8 mouse cellular contexts compared by ENCODE assay signal in genomic region chr1:60409168-60409828, GRCm38 (mm10). TPM values are rescaled to one million over a fixed set of nuclear protein-coding genes. Genes with fewer than 3 reads are reported as not detected.
DNase-seq lines count a peak whose midpoint lies in the region; ATAC-seq and TF ChIP-seq lines count a peak whose summit lies in the region.

Gene Abi2 (plus strand): TSS chr1:60409619.

- ATAC-seq in forebrain, embryonic 11.5 days (replicated peaks; ENCODE audit: low FRiP score): peak; percentile 94
- peak; percentile 93 for ATAC-seq in heart, embryonic 16.5 days (replicated peaks; ENCODE audit: extremely low read depth, insufficient read depth, low FRiP score)
- ATAC-seq in liver, embryonic 13.5 days (ENCODE audit: low read depth): peak; percentile 86
- peak; percentile 95 for ATAC-seq in stomach, embryonic 16.5 days (ENCODE audit: insufficient read depth, low FRiP score)

- dilution Hi-C loops in CH12.LX (cut with MboI; ENCODE audit: extremely low pct_ligation_motif_present, extremely low pct_unique_long_range_greater_than_20kb, low sequenced_read_pairs): no loop called here

- H3K4me2 ChIP-seq in CH12.LX (ENCODE audit: insufficient read depth, low read depth, poor library complexity, severe bottlenecking): peak within 1 kb of the TSS; percentile 86
- H3K4me2 ChIP-seq in forebrain, embryonic 11.5 days (ENCODE audit: low read depth, low read length, severe bottlenecking): peak within 1 kb of the TSS; percentile 56
- H3K4me2 ChIP-seq in heart, embryonic 16.5 days (ENCODE audit: low read depth, low read length): peak within 1 kb of the TSS; percentile 68
- peak within 1 kb of the TSS; percentile 88 for H3K4me2 ChIP-seq in liver, embryonic 13.5 days
- H3K4me2 ChIP-seq in stomach, embryonic 16.5 days (ENCODE audit: low read depth, low read length): peak within 1 kb of the TSS; percentile 69

- no peaks in the 10 kb centered on the region for H3K27me3 ChIP-seq in CH12.LX (replicated peaks)
- H3K27me3 ChIP-seq in forebrain, embryonic 11.5 days (ENCODE audit: control insufficient read depth, insufficient read depth, low read length): no peaks in the 10 kb centered on the region
- no peaks in the 10 kb centered on the region for H3K27me3 ChIP-seq in heart, embryonic 16.5 days (ENCODE audit: control insufficient read depth, insufficient read depth, low read length)
- no peaks in the 10 kb centered on the region for H3K27me3 ChIP-seq in liver, embryonic 13.5 days
- H3K27me3 ChIP-seq in stomach, embryonic 16.5 days (ENCODE audit: control insufficient read depth, insufficient read depth, low read length): no peaks in the 10 kb centered on the region

- peaks cover 0 to 9% of the 10 kb centered on the region in 2 experiments; a peak in 2 of 4 replicates for H3K4me1 ChIP-seq in CH12.LX (ENCODE audit: control insufficient read depth in 1 of 2, insufficient read depth in 2 of 2)
- H3K4me1 ChIP-seq in forebrain, embryonic 11.5 days (replicated peaks; ENCODE audit: control insufficient read depth, insufficient read depth, low read length): 0 out of 2 replicates have a peak, but pooled peaks cover 2% of the 10 kb centered on the region
- peaks cover 15% of the 10 kb centered on the region for H3K4me1 ChIP-seq in heart, embryonic 16.5 days (ENCODE audit: control insufficient read depth, insufficient read depth, low read length)
- peaks cover 23% of the 10 kb centered on the region for H3K4me1 ChIP-seq in liver, embryonic 13.5 days (replicated peaks)
- H3K4me1 ChIP-seq in stomach, embryonic 16.5 days (ENCODE audit: control insufficient read depth, insufficient read depth, low read length): peaks cover 3% of the 10 kb centered on the region; the same call in 1 of the 2 replicates

- no peak for TF ChIP-seq CTCF in CH12.LX (conservative IDR thresholded peaks at IDR 0.05 in 1 of 2, IDR thresholded peaks at IDR 0.05 in 1 of 2; ENCODE audit: low read depth in 2 of 2, low read length in 2 of 2)

- peak; percentile 55 for DNase-seq in CH12.LX (ENCODE audit: extremely low read depth)
- DNase-seq in c-Kit-positive CD71-negative TER-119-negative erythroid progenitor cells, embryonic 14.5 days (ENCODE audit: low read depth): peak; percentile 63
- peak; percentile 98 for DNase-seq in forebrain, embryonic 11.5 days (ENCODE audit: low spot score)
- DNase-seq in kidney, postnatal 25 days: peak; percentile 94 to 95
- peak; percentile 72 for DNase-seq in liver, embryonic 13.5 days
- peak; percentile 97 for DNase-seq in neural tube, embryonic 10.5 days (ENCODE audit: extremely low spot score, low spot score)

- peak; percentile 51; the same call in 1 of the 2 replicates for TF ChIP-seq POLR2A in CH12.LX (IDR thresholded peaks at IDR 0.05; ENCODE audit: low read depth, low read length)

- H3K4me3 ChIP-seq in CH12.LX (replicated peaks in 1 of 3; ENCODE audit: low read depth in 2 of 3, low read length in 2 of 3, poor library complexity in 1 of 3): peak within 1 kb of the TSS; percentile 74 to 97 (median 94)
- peak within 1 kb of the TSS; percentile 89 for H3K4me3 ChIP-seq in forebrain, embryonic 11.5 days (ENCODE audit: low read depth, low read length)
- peak within 1 kb of the TSS; percentile 93 for H3K4me3 ChIP-seq in heart, embryonic 16.5 days (ENCODE audit: low read length)
- peak within 1 kb of the TSS; percentile 85 for H3K4me3 ChIP-seq in liver, embryonic 13.5 days (replicated peaks)
- peak within 1 kb of the TSS; percentile 95 for H3K4me3 ChIP-seq in stomach, embryonic 16.5 days (replicated peaks; ENCODE audit: low read length)

- H3K9me3 ChIP-seq in CH12.LX (replicated peaks; ENCODE audit: low read length): no peaks in the 10 kb centered on the region
- H3K9me3 ChIP-seq in forebrain, embryonic 11.5 days (ENCODE audit: control insufficient read depth, low read length): no peaks in the 10 kb centered on the region
- H3K9me3 ChIP-seq in heart, embryonic 16.5 days (replicated peaks; ENCODE audit: control insufficient read depth, low read length): no peaks in the 10 kb centered on the region
- H3K9me3 ChIP-seq in liver, embryonic 13.5 days (replicated peaks): no peaks in the 10 kb centered on the region
- H3K9me3 ChIP-seq in stomach, embryonic 16.5 days (replicated peaks; ENCODE audit: control insufficient read depth, low read length): no peaks in the 10 kb centered on the region

- in situ Hi-C loops in CH12.LX (cut with MboI; ENCODE audit: low pct_ligation_motif_present, low pct_unique_long_range_greater_than_20kb, low sequenced_read_pairs): no loop called here

- H3K27ac ChIP-seq in CH12.LX (ENCODE audit: insufficient read depth, low read depth): peak within 1 kb of the TSS; percentile 34; the same call in 1 of the 2 replicates
- H3K27ac ChIP-seq in forebrain, embryonic 11.5 days (ENCODE audit: low read depth, low read length): peak within 1 kb of the TSS; percentile 95
- peak within 1 kb of the TSS; percentile 92 for H3K27ac ChIP-seq in heart, embryonic 16.5 days (ENCODE audit: low read length)
- H3K27ac ChIP-seq in liver, embryonic 13.5 days: peak within 1 kb of the TSS; percentile 83
- peak within 1 kb of the TSS; percentile 89 for H3K27ac ChIP-seq in stomach, embryonic 16.5 days (ENCODE audit: low read length)

- TF ChIP-seq EP300 in CH12.LX (IDR thresholded peaks at IDR 0.05; ENCODE audit: low read length): no peak

- H3K9ac ChIP-seq in CH12.LX (ENCODE audit: insufficient read depth, low read depth): peak within 1 kb of the TSS; percentile 77
- peak within 1 kb of the TSS; percentile 94 for H3K9ac ChIP-seq in forebrain, embryonic 11.5 days (ENCODE audit: low read length)
- H3K9ac ChIP-seq in heart, embryonic 16.5 days (ENCODE audit: low read length): peak within 1 kb of the TSS; percentile 91
- peak within 1 kb of the TSS; percentile 77 for H3K9ac ChIP-seq in liver, embryonic 13.5 days
- H3K9ac ChIP-seq in stomach, embryonic 16.5 days (ENCODE audit: low read length): peak within 1 kb of the TSS; percentile 93

- no peaks in the 10 kb centered on the region for H3K36me3 ChIP-seq in CH12.LX (replicated peaks in 1 of 2; ENCODE audit: control insufficient read depth in 1 of 2, insufficient read depth in 1 of 2, low read length in 1 of 2)
- H3K36me3 ChIP-seq in forebrain, embryonic 11.5 days (ENCODE audit: control insufficient read depth, insufficient read depth, low read length): no peaks in the 10 kb centered on the region
- no peaks in the 10 kb centered on the region for H3K36me3 ChIP-seq in heart, embryonic 16.5 days (ENCODE audit: control insufficient read depth, insufficient read depth)
- no peaks in the 10 kb centered on the region for H3K36me3 ChIP-seq in liver, embryonic 13.5 days
- no peaks in the 10 kb centered on the region for H3K36me3 ChIP-seq in stomach, embryonic 16.5 days (ENCODE audit: control insufficient read depth, insufficient read depth, low read length)

- no peak for TF ChIP-seq RAD21 in CH12.LX (IDR thresholded peaks at IDR 0.05; ENCODE audit: low read depth, low read length)

- peaks cover 14% of the 10 kb centered on the region for H3K79me2 ChIP-seq in CH12.LX (replicated peaks; ENCODE audit: control insufficient read depth, extremely low read depth, insufficient read depth, poor library complexity, severe bottlenecking)

- 0% methylated on average over 39 of the region's 69 CpGs for WGBS in forebrain, embryonic 11.5 days
- under 1% methylated on average over 48 of the region's 69 CpGs for WGBS in heart, embryonic 16.5 days
- WGBS in liver, embryonic 13.5 days (ENCODE audit: insufficient replicate concordance): under 1% methylated on average over 62 of the region's 69 CpGs
- WGBS in stomach, embryonic 16.5 days: under 1% methylated on average over 22 of the region's 69 CpGs

TF ChIP-seq in CH12.LX, 34 proteins besides CTCF, POLR2A, EP300 and RAD21:
- TF ChIP-seq KAT2A (IDR thresholded peaks at IDR 0.05; ENCODE audit: insufficient replicate concordance, low read length): no peak
- peak; percentile 39 for TF ChIP-seq HCFC1 (IDR thresholded peaks at IDR 0.05; ENCODE audit: low read depth, low read length)
- peak; percentile 39; the same call in 1 of the 2 replicates for TF ChIP-seq ELF1 (IDR thresholded peaks at IDR 0.05; ENCODE audit: low read depth, low read length)
- peak; percentile 58 for TF ChIP-seq MXI1 (IDR thresholded peaks at IDR 0.05; ENCODE audit: low read depth, low read length)
- peak; percentile 92 for TF ChIP-seq MAZ (IDR thresholded peaks at IDR 0.05; ENCODE audit: low read depth, low read length)
- TF ChIP-seq IRF4 (IDR thresholded peaks at IDR 0.05; ENCODE audit: low read depth, low read length): peak; percentile 35; the same call in 1 of the 2 replicates
- TF ChIP-seq MAFK (IDR thresholded peaks at IDR 0.05; ENCODE audit: insufficient replicate concordance, low read length): no peak
- peak; percentile 76 for TF ChIP-seq NRF1 (IDR thresholded peaks at IDR 0.05; ENCODE audit: low read depth, low read length)
- peak; percentile 77 for TF ChIP-seq CHD2 (IDR thresholded peaks at IDR 0.05; ENCODE audit: low read length)
- TF ChIP-seq NELFE (IDR thresholded peaks at IDR 0.05; ENCODE audit: low read depth, low read length): 0 out of 2 replicates have a peak, but pooled peaks have one; percentile 39

RNA-seq across cellular contexts. Expression of gene Abi2, which starts in this region (rescaled TPM):
- total RNA-seq in CH12.LX (2012; rRNA removed) (11.2 and 14.0 TPM in 2 replicates), CH12.LX (2014; rRNA removed) (15.0 and 15.9 TPM in 2 replicates)
- 7.5 and 8.7 TPM in 2 replicates for polyA plus RNA-seq in CH12.LX (2012; ENCODE audit: insufficient read length, low read depth)
- polyA plus RNA-seq in forebrain, embryonic 11.5 days (2014; fragmentation: Nextera tagmentation; extraction: Ambion mirVana): 58.5 and 66.8 TPM in 2 replicates
- polyA plus RNA-seq in heart, embryonic 16.5 days (2015; fragmentation: Nextera tagmentation; extraction: Ambion mirVana): 23.0 and 23.7 TPM in 2 replicates
- polyA plus RNA-seq in liver, embryonic 13.5 days (2015; fragmentation: Nextera tagmentation; extraction: Ambion mirVana): 4.4 and 5.4 TPM in 2 replicates
- polyA plus RNA-seq in stomach, embryonic 16.5 days (2015; fragmentation: Nextera tagmentation; extraction: Ambion mirVana): 16.2 and 16.3 TPM in 2 replicates

Comparison
In these comparisons a context has a peak if more than half of its experiments do, and no peak if none do; other contexts are left out.
1. Peak in every context shown above with its lines: DNase-seq, ATAC-seq, H3K4me3 ChIP-seq and H3K27ac ChIP-seq.
2. H3K27ac ChIP-seq: peak in every context shown above with its lines; median percentile 95 in forebrain, embryonic 11.5 days; 92 in heart, embryonic 16.5 days; 89 in stomach, embryonic 16.5 days; 83 in liver, embryonic 13.5 days; 34 in CH12.LX.